Mouse (Mus musculus): ENCODE results near the gene Nptn.

DNA sequence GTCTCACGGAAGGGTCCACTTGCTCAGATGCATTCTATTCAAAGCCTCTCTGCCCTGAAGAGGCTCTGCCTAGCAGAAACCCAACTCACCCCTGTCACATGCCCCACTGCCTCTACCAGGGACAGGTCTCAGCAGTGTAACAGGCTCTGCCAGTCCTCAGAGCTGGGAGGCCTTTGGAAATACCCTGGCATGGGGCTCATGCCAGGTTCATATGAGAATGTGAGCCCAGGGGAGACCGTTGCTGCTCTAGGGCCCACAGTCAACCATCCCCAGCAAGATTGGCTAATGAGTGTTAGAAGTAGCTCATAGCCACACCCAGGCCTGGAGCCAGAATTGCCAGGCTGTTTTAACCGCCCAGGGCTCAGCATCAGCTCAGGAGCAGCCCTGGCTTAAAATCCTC, 32.3 kb upstream of the Nptn start:
- TF ChIP-seq POLR2A (IDR thresholded peaks at IDR 0.05; ENCODE audit: low read depth, low read length) (no peak), CTCF (IDR thresholded peaks at IDR 0.05; ENCODE audit: extremely low read depth, insufficient read depth, insufficient read length, insufficient replicate concordance) (no peak)

All from spleen, adult 2 months (tissue).